ENCODE assay signal across 8 mouse cellular contexts in genomic region chr3:90080498-90080863, GRCm38 (mm10). TPM values are rescaled to one million over a fixed set of nuclear protein-coding genes. Genes with fewer than 3 reads are reported as not detected.
DNase-seq lines count a peak whose midpoint lies in the region; ATAC-seq lines count a peak whose summit lies in the region.

No protein-coding gene starts in this region.

- peaks cover 63% of the 10 kb centered on the region for H3K4me1 ChIP-seq in kidney, embryonic 15.5 days
- peaks cover 60% of the 10 kb centered on the region for H3K4me1 ChIP-seq in hindbrain, embryonic 15.5 days (replicated peaks)
- peaks cover 49% of the 10 kb centered on the region for H3K4me1 ChIP-seq in midbrain, embryonic 16.5 days (ENCODE audit: control insufficient read depth, insufficient read depth, low read length)

- H3K36me3 ChIP-seq in kidney, embryonic 15.5 days = peaks cover 11% of the 10 kb centered on the region
- no peaks in the 10 kb centered on the region for H3K36me3 ChIP-seq in hindbrain, embryonic 15.5 days
- H3K36me3 ChIP-seq in midbrain, embryonic 16.5 days (ENCODE audit: control insufficient read depth, insufficient read depth, low read length) = no peaks in the 10 kb centered on the region

- H3K4me2 ChIP-seq in kidney, embryonic 15.5 days = peak overlapping the region; percentile 78
- peak overlapping the region; percentile 71 for H3K4me2 ChIP-seq in hindbrain, embryonic 15.5 days
- peak overlapping the region; percentile 93 for H3K4me2 ChIP-seq in midbrain, embryonic 16.5 days (ENCODE audit: low read length)

- no peak for DNase-seq in kidney, postnatal 14 days
- DNase-seq in c-Kit-positive CD71-positive TER-119-positive erythroid progenitor cells, embryonic 14.5 days (ENCODE audit: low spot score) = peak; percentile 48
- no peak for DNase-seq in embryo, embryonic 10 days (ENCODE audit: low spot score)
- DNase-seq in testis, postnatal 14 days (ENCODE audit: low spot score) = no peak
- DNase-seq in cerebellum, postnatal 10 days = no peak

- H3K27me3 ChIP-seq in kidney, embryonic 15.5 days = no peaks in the 10 kb centered on the region
- no peaks in the 10 kb centered on the region for H3K27me3 ChIP-seq in hindbrain, embryonic 15.5 days
- H3K27me3 ChIP-seq in midbrain, embryonic 16.5 days (ENCODE audit: control insufficient read depth, insufficient read depth, low read depth, low read length) = no peaks in the 10 kb centered on the region

- peak overlapping the region; percentile 89 for H3K9ac ChIP-seq in kidney, embryonic 15.5 days
- H3K9ac ChIP-seq in hindbrain, embryonic 15.5 days = peak overlapping the region; percentile 95
- H3K9ac ChIP-seq in midbrain, embryonic 16.5 days (ENCODE audit: low read depth, low read length) = peak overlapping the region; percentile 90

- H3K4me3 ChIP-seq in kidney, embryonic 15.5 days (replicated peaks) = peak overlapping the region; percentile 87
- H3K4me3 ChIP-seq in hindbrain, embryonic 15.5 days = peak overlapping the region; percentile 97
- H3K4me3 ChIP-seq in midbrain, embryonic 16.5 days (ENCODE audit: low read depth, low read length) = peak overlapping the region; percentile 95

- peak overlapping the region; percentile 99 for H3K27ac ChIP-seq in kidney, embryonic 15.5 days
- peak overlapping the region; percentile 95 for H3K27ac ChIP-seq in hindbrain, embryonic 15.5 days (replicated peaks)
- H3K27ac ChIP-seq in midbrain, embryonic 16.5 days (ENCODE audit: low read length) = peak overlapping the region; percentile 93

- H3K9me3 ChIP-seq in kidney, embryonic 15.5 days (replicated peaks) = no peaks in the 10 kb centered on the region
- no peaks in the 10 kb centered on the region for H3K9me3 ChIP-seq in hindbrain, embryonic 15.5 days
- H3K9me3 ChIP-seq in midbrain, embryonic 16.5 days (replicated peaks; ENCODE audit: control insufficient read depth, low read length, poor library complexity, severe bottlenecking) = no peaks in the 10 kb centered on the region

- 0% methylated on average over 6 of the region's 6 CpGs for WGBS in kidney, embryonic 15.5 days
- 3% methylated on average over 6 of the region's 6 CpGs for WGBS in hindbrain, embryonic 15.5 days
- WGBS in midbrain, embryonic 16.5 days = under 1% methylated on average over 6 of the region's 6 CpGs

- no peak for ATAC-seq in kidney, embryonic 15.5 days (replicated peaks; ENCODE audit: low FRiP score)
- ATAC-seq in hindbrain, embryonic 15.5 days (ENCODE audit: low FRiP score, low read depth) = no peak
- ATAC-seq in midbrain, embryonic 16.5 days = no peak

RNA-seq across cellular contexts. Expression of gene Tpm3, which starts 8.0 kb away (rescaled TPM):
- 547 and 591 TPM in 2 replicates for polyA plus RNA-seq in kidney, embryonic 15.5 days (2015; fragmentation: Nextera tagmentation; extraction: Ambion mirVana)
- 342 and 354 TPM in 2 replicates for polyA plus RNA-seq in hindbrain, embryonic 15.5 days (2015; fragmentation: Nextera tagmentation; extraction: Ambion mirVana)
- 377 and 415 TPM in 2 replicates for polyA plus RNA-seq in midbrain, embryonic 16.5 days (2015; fragmentation: Nextera tagmentation; extraction: Ambion mirVana)

RNA-seq across cellular contexts. Expression of gene Nup210l, which starts 23.5 kb away (rescaled TPM):
- polyA plus RNA-seq in kidney, embryonic 15.5 days (2015; fragmentation: Nextera tagmentation; extraction: Ambion mirVana) = 0.40 and 0.45 TPM in 2 replicates
- polyA plus RNA-seq in hindbrain, embryonic 15.5 days (2015; fragmentation: Nextera tagmentation; extraction: Ambion mirVana) = 0.25 and 0.46 TPM in 2 replicates
- 0.16 and 0.35 TPM in 2 replicates for polyA plus RNA-seq in midbrain, embryonic 16.5 days (2015; fragmentation: Nextera tagmentation; extraction: Ambion mirVana)

RNA-seq across cellular contexts. Expression of gene Ubap2l, which starts 28.1 kb away (rescaled TPM):
- polyA plus RNA-seq in kidney, embryonic 15.5 days (2015; fragmentation: Nextera tagmentation; extraction: Ambion mirVana) = 197 and 201 TPM in 2 replicates
- polyA plus RNA-seq in hindbrain, embryonic 15.5 days (2015; fragmentation: Nextera tagmentation; extraction: Ambion mirVana) = 121 and 130 TPM in 2 replicates
- polyA plus RNA-seq in midbrain, embryonic 16.5 days (2015; fragmentation: Nextera tagmentation; extraction: Ambion mirVana) = 120 and 132 TPM in 2 replicates

RNA-seq across cellular contexts. Expression of gene 4933434E20Rik, which starts 29.0 kb away (rescaled TPM):
- 171 and 172 TPM in 2 replicates for polyA plus RNA-seq in kidney, embryonic 15.5 days (2015; fragmentation: Nextera tagmentation; extraction: Ambion mirVana)
- polyA plus RNA-seq in hindbrain, embryonic 15.5 days (2015; fragmentation: Nextera tagmentation; extraction: Ambion mirVana) = 205 and 208 TPM in 2 replicates
- polyA plus RNA-seq in midbrain, embryonic 16.5 days (2015; fragmentation: Nextera tagmentation; extraction: Ambion mirVana) = 224 and 225 TPM in 2 replicates
